Mouse (Mus musculus): ENCODE measurements at regions not wholly inside any gene's neighbourhood (a gene's known extent, or its start where the extent isn't known, plus 50 kb on each side); places are given as distances from the start of the nearest gene placed in this dataset.

GRCm38 (mm10) chr1:108144114-108144513 is 554.3 kb downstream of the Serpinb8 start:
- Histone ChIP-seq H3K9me3 (no peaks in the 10 kb centered on the region), H3K9ac (no peak overlapping the region), H3K27ac (no peak overlapping the region), H3K4me2 (no peak overlapping the region), H3K4me1 (no peaks in the 10 kb centered on the region), H3K27me3 (no peaks in the 10 kb centered on the region), H3K36me3 (no peaks in the 10 kb centered on the region), H3K4me3 (no peak overlapping the region)
- no peak for ATAC-seq (ENCODE audit: insufficient number of reproducible peaks, low FRiP score, low TSS enrichment, low read depth)
- WGBS, result 65% methylated on average over 1 of the region's 1 CpGs

DNA sequence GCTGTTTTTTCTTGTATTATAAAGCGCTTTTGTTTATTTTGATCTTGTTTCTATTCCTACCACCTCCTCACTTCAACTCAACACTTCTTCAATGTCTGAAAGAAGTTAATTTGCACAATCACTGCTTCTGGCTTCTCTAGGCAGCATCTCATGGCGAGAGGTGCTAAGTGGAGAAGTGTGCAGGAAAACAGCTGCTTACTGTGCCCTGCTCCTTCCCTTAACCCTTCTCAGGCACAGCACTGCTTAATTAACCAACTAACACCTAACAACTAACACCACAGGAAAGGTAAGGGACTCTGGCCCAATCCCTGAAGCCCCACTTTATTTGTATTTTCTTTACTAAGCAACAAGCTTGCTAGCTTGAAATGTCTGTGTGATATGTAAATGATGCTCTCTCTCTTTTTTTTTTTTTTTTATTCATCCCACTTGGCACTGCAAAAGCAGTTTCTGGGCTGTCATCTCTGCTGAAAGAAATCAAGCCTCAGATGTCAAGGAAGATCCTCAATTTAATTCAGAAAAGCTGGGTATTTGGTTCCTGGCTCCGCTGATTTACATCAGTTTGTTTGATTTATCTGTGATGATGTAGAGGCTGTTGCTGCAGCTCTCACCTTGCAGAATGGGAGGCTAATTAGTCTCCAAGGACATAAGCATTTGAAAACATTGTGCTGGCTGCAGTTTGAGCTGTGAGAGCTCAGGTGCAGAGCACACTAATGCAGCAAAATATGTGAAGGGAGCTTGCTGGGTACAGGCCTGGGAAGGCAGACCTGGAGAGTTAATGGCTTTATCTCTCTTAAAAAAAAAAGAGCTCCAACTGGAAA is 591.8 kb downstream of the Serpinb8 start:
- Histone ChIP-seq H3K4me2 (no peak overlapping the region), H3K9ac (no peak overlapping the region), H3K36me3 (no peaks in the 10 kb centered on the region), H3K4me1 (no peaks in the 10 kb centered on the region), H3K4me3 (no peak overlapping the region), H3K27ac (no peak overlapping the region), H3K27me3 (no peaks in the 10 kb centered on the region), H3K9me3 (no peaks in the 10 kb centered on the region)
- WGBS, result 41% methylated on average over 3 of the region's 3 CpGs
- no peak for ATAC-seq (ENCODE audit: insufficient number of reproducible peaks, low FRiP score, low TSS enrichment, low read depth)

DNA sequence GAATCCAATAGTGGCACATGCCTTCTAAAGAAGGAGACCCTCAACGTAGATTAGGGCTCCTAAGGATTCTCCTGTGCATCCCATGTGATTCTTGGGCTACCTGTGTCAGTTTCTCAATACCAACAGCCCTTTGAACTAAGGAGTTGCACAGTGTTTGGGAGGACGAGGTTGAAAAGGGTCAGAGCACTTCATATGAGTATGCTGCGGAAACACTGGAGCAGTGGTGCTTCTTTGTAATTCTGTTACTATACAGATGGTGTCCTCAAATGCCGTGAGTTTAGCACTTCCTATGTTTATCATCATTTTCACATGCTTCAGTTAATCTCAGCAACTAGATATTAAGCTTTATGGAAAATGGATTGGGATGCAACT is 592.3 kb downstream of the Serpinb8 start:
- 52% methylated on average over 4 of the region's 4 CpGs for WGBS
- H3K27ac ChIP-seq, result no peak overlapping the region
- no peaks in the 10 kb centered on the region for H3K36me3 ChIP-seq
- H3K4me1 ChIP-seq, result no peaks in the 10 kb centered on the region
- H3K4me2 ChIP-seq, result no peak overlapping the region
- H3K27me3 ChIP-seq, result no peaks in the 10 kb centered on the region
- H3K9me3 ChIP-seq, result no peaks in the 10 kb centered on the region
- no peak for ATAC-seq (ENCODE audit: insufficient number of reproducible peaks, low FRiP score, low TSS enrichment, low read depth)
- no peak overlapping the region for H3K9ac ChIP-seq
- H3K4me3 ChIP-seq, result no peak overlapping the region

- ATAC-seq (ENCODE audit: insufficient number of reproducible peaks, low FRiP score, low TSS enrichment, low read depth), result no peak
- Histone ChIP-seq H3K36me3 (no peaks in the 10 kb centered on the region), H3K27me3 (no peaks in the 10 kb centered on the region), H3K27ac (no peak overlapping the region), H3K9ac (no peak overlapping the region), H3K9me3 (no peaks in the 10 kb centered on the region), H3K4me3 (no peak overlapping the region), H3K4me2 (no peak overlapping the region), H3K4me1 (no peaks in the 10 kb centered on the region)
- 76% methylated on average over 1 of the region's 1 CpGs for WGBS
Observed at GRCm38 (mm10) chr1:108224047-108224446, 634.2 kb downstream of the Serpinb8 start.

GRCm38 (mm10) chr1:108240152-108240551 is 650.3 kb downstream of the Serpinb8 start:
- Histone ChIP-seq H3K27me3 (no peaks in the 10 kb centered on the region), H3K36me3 (no peaks in the 10 kb centered on the region), H3K4me1 (no peaks in the 10 kb centered on the region), H3K27ac (no peak overlapping the region), H3K4me2 (no peak overlapping the region), H3K4me3 (no peak overlapping the region), H3K9me3 (no peaks in the 10 kb centered on the region), H3K9ac (no peak overlapping the region)
- ATAC-seq (ENCODE audit: insufficient number of reproducible peaks, low FRiP score, low TSS enrichment, low read depth), result no peak

GRCm38 (mm10) chr1:108255147-108255546 is 665.3 kb downstream of the Serpinb8 start:
- H3K27me3 ChIP-seq, result no peaks in the 10 kb centered on the region
- H3K9ac ChIP-seq, result no peak overlapping the region
- H3K4me1 ChIP-seq, result no peaks in the 10 kb centered on the region
- no peak overlapping the region for H3K27ac ChIP-seq
- WGBS, result 89% methylated on average over 3 of the region's 3 CpGs
- H3K4me3 ChIP-seq, result no peak overlapping the region
- no peaks in the 10 kb centered on the region for H3K36me3 ChIP-seq
- no peaks in the 10 kb centered on the region for H3K9me3 ChIP-seq
- ATAC-seq (ENCODE audit: insufficient number of reproducible peaks, low FRiP score, low TSS enrichment, low read depth), result no peak
- H3K4me2 ChIP-seq, result no peak overlapping the region

DNA sequence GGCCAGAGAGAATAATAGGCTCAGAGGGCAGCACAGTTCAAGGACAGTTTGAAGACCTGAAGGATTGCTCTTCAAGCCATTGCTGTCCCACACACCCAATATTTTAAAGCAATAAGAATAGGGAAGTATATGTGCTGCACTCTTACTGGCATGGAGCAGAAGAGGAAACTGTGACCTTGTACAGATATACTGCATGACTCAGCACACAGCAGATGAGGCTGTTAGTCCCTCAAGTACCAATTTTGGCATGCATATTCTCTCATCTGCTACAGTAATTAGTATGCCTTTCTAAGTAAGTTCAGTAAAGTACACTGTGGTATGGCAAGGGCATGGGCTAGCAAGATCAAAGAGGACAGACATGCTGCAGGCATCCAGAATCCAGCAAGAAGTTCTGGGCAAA is 669.5 kb downstream of the Serpinb8 start:
- Histone ChIP-seq H3K36me3 (no peaks in the 10 kb centered on the region), H3K9ac (no peak overlapping the region), H3K4me1 (no peaks in the 10 kb centered on the region), H3K9me3 (no peaks in the 10 kb centered on the region), H3K4me2 (no peak overlapping the region), H3K4me3 (no peak overlapping the region), H3K27ac (no peak overlapping the region), H3K27me3 (no peaks in the 10 kb centered on the region)
- ATAC-seq (ENCODE audit: insufficient number of reproducible peaks, low FRiP score, low TSS enrichment, low read depth), result no peak

GRCm38 (mm10) chr1:108282099-108282498 is 692.3 kb downstream of the Serpinb8 start:
- peak; percentile 24; the same call in 1 of the 2 replicates for ATAC-seq (ENCODE audit: insufficient number of reproducible peaks, low FRiP score, low TSS enrichment, low read depth)
- no peak overlapping the region for H3K9ac ChIP-seq
- no peak overlapping the region for H3K27ac ChIP-seq
- H3K4me3 ChIP-seq, result no peak overlapping the region
- H3K9me3 ChIP-seq, result no peaks in the 10 kb centered on the region
- no peak overlapping the region for H3K4me2 ChIP-seq
- no peaks in the 10 kb centered on the region for H3K36me3 ChIP-seq
- H3K4me1 ChIP-seq, result no peaks in the 10 kb centered on the region
- no peaks in the 10 kb centered on the region for H3K27me3 ChIP-seq
- WGBS, result 25% methylated on average over 5 of the region's 5 CpGs

DNA sequence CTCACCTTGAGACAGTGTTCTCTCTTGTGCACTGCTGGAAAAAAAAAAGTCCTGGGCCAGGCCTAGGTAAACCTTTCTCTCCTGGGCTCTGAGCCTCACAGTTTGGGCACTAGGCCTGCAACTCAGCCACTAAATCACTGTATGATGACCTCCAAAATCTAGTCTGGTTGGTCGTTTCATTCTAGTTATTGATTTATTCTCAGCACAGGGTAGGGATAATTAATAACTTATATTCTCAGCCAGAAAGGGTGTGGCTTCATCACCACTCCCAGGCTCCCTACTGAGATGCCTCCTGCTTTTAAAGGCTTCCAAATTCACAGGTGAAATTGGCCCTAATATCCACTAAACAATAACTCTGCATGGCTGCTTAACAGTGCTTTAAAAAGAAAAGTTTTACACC is 696.8 kb downstream of the Serpinb8 start:
- no peaks in the 10 kb centered on the region for H3K36me3 ChIP-seq
- no peak for ATAC-seq (ENCODE audit: insufficient number of reproducible peaks, low FRiP score, low TSS enrichment, low read depth)
- no peaks in the 10 kb centered on the region for H3K4me1 ChIP-seq
- H3K9ac ChIP-seq, result no peak overlapping the region
- no peaks in the 10 kb centered on the region for H3K27me3 ChIP-seq
- H3K27ac ChIP-seq, result no peak overlapping the region
- H3K9me3 ChIP-seq, result no peaks in the 10 kb centered on the region
- WGBS, result 54% methylated on average over 1 of the region's 1 CpGs
- H3K4me3 ChIP-seq, result no peak overlapping the region
- no peak overlapping the region for H3K4me2 ChIP-seq

Measured in limb, embryonic 15.5 days (tissue).